Mouse (Mus musculus): ENCODE measurements around the gene Slc30a1. TPM values are rescaled to one million over a fixed set of nuclear protein-coding genes. Genes with fewer than 3 reads are reported as not detected.

Slc30a1 gene
- total RNA-seq, 2 experiments from 2014 or later: 20.3 to 21.2 TPM

DNA sequence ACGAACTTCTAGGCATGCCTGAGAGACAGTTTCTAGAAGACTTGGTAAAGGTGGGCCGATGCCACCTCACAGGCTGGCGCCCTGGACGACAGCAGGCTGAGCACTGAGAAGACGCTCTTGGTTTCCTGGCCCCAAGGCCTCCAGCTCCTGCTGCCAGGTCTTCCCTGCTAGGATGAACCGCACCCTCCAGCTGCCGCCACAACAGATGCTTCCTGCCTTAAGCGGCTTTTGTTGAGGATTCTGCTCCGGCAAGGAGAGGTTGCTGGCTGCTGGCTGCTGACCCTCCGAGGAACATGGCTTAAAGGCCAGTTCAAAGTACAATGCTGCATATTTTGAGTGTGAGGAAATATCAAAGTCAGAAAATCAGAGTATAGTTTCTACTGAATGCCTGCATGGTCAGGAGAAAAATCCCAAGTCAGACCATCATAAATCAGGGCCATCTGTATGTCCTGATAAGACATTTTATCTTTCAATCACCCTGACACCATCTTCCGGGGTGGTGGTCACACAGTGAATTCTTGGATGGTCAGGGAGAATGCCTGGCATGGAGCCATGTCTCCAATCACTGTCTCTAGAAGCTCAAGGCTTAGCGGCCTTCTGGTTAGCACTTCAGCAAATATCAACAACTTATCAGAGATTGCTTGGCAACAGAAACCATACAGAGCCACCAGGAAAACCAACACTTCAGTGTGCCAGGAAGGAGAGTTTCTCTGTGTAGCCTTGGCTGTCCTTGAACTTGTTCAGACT lies 9.6 kb upstream of the Slc30a1 start:
- peak; percentile 39 to 58 for DNase-seq

DNA sequence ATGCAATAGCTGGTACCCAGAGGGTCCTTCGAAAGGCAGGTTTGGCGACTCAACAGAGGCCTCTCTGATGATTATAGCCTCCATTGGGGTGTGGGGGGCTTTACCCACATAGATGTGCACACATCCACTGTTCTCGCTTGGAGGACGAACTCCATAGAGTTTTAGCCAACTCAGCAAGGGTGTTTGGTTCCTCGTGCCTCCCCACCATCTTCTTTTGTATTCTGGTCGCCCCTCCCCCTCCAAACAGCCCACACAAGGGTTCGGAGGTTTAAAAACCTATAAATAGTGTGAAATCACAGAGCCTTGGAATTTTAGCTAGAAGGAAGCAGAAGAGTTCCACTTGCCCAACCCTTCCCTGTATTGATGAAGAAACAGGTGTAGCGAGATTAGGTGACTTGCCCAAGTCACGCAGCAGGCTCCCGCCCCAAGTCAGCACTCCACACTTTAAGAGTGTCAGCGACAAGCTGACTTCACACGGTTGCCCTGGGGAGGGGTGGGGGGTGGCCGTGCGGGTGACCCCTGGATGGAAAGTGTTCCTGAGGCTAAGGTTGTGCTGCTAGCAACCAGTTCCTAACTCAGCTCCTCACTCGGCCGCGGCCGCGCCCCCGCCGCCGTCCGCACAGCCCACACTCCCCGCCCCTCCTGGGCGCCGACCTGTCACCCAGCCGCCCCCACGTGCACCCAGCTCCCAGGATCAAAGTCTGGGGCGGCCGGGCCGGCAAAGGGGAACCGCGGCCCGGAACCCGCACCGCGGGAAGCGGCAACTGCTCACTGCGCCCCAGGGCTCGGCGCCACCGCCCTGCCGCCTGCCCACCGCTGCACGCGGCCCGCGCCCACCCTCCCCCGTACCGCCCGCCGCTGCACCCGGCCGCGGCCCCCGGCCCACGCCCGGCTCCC lies 682 bp upstream of the Slc30a1 start:
- DNase-seq: peak; percentile 72 to 79

DNA sequence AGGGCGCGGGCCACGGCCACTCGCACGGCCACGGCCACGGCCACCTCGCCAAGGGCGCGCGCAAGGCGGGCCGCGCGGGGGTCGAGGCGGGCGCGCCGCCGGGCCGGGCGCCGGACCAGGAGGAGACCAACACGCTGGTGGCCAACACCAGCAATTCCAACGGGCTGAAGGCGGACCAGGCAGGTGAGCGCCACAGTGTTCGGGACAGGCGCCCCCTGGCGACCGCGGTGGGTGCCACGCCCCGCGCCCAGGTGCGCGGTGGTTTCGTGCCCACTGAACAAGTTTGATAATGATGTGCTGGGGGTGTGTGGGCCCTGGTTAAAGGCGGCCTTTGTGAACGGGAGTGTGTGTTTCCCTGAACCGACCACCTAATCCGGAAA lies 854 bp downstream of the Slc30a1 start:
- DNase-seq: peak; percentile 86 to 90

DNA sequence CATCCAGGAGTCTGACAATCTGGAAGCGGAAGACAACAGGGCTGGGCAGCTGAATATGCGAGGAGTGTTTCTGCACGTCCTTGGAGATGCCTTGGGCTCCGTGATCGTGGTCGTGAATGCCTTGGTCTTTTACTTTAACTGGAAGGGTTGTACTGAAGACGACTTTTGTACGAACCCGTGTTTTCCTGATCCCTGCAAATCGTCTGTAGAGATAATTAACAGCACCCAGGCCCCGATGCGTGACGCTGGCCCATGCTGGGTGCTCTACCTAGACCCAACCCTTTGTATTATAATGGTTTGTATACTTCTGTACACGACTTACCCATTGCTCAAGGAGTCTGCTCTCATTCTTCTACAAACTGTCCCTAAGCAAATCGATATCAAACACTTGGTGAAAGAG lies 2.3 kb downstream of the Slc30a1 start:
- DNase-seq: no peak

DNA sequence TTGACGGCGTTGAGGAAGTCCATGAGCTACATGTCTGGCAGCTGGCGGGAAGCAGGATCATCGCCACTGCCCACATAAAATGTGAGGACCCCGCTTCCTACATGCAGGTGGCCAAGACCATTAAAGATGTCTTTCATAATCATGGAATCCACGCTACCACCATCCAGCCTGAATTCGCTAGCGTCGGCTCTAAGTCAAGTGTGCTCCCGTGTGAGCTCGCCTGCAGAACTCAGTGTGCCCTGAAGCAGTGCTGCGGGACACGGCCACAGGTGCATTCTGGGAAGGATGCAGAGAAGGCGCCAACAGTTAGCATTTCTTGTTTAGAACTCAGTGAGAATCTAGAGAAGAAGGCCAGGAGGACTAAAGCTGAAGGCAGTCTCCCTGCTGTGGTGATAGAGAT lies 2.7 kb downstream of the Slc30a1 start:
- DNase-seq: no peak

DNA sequence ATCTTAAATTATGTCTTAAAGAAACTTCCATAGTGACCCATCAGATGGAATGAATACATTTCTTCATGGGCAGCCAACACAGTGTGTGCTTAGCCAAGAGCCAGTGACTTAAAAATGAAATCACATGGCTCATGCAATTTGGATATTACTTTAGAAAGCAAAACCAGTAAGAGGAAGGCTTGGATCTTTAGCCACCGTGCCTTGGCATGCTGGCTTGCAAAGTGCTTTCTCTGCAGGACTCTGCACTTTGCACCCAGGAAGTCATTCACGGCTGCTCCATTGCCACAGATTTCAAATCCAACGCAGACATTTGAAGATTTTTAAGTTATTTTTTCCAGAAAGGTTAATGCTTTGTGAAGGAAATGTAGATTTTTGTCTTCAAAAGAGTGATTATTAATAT lies 4.1 kb downstream of the Slc30a1 start:
- peak in 1 of 2 experiments; percentile 25 for DNase-seq

DNA sequence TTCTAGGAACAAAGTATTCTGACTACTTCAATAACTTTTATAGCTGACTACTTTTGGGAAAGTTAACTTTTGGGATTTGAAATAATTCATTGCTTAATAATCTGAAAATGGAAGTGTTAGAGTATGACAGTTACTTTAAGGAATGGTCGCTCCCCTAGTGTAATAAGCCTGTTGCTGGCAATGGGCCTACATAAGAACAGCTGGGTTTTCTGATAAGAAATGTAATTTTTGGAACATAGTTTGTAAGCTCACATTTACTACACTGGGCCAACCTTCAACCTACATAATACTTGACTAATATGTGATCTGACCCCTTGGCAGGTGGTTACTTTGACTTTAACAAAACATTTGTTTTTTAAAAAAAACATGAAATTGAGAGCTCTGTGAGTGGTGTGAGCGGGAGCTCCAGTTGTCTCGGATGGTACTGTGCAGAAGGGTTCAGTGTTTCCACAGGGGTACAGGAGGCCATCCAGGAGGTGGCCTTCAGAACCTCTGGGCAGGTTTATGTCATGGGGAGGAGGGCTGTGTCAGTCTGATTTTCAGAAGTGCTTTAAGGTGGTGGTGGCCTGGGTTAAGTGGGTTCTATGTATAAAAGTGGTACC lies 4.6 kb downstream of the Slc30a1 start:
- no peak for DNase-seq

DNA sequence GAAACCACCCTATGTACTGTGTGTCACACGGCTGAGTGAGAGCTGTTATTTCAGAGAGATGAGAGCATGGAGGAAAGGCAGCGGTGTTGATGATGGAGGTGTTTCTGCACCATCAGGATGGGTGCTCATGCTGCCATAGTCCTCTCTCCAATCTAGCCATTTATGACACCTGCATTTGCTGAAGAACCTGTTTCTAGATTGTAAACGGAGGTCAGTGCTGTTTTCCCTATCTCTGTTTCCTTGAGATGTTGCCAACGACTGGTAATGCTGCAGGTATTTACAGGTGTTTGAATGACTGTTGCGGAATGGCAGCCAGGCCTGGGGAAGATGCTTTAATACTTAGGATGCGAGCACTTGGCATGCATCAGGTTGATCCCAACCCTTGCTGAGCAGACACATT lies 8.1 kb downstream of the Slc30a1 start:
- no peak for DNase-seq

DNA sequence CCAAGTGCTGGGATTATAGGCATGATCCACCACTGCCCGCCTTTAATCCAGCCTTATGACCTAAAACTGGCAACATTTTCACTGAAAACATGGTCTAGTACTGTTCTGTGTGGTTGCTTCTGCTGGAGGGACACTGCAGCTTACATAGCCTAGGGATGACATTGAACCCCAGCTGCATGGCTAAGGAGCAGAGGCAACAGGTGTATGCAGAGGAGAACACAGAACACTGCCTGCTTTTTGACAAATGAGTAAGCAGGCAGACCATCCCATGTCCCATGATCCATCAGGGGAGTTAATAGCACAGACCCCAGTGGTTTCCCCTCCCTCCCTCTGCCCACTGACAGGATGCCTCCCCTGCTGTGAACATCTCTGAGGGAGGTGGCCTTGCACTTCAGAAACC lies 9.0 kb downstream of the Slc30a1 start:
- no peak for DNase-seq

DNA sequence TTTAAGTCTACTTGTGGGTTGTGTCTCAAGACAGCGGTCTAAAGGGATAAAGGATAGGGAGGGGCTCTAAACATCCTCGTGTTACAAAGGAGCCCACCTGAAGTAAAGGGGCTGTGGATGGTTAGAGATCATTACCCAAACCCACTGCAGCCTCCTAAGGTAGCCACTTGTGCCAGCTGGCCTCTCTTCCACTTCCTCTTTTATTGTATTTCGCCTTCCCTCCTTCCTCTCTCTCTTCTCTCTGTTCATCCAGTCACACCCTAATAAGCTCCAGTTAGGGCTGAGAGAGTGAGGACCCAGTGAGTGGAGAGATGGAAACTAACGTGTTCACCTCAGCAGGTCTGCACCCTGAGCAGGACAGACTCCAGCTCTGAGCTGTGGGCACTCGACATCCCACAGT lies 10.3 kb downstream of the Slc30a1 start:
- no peak for DNase-seq

DNA sequence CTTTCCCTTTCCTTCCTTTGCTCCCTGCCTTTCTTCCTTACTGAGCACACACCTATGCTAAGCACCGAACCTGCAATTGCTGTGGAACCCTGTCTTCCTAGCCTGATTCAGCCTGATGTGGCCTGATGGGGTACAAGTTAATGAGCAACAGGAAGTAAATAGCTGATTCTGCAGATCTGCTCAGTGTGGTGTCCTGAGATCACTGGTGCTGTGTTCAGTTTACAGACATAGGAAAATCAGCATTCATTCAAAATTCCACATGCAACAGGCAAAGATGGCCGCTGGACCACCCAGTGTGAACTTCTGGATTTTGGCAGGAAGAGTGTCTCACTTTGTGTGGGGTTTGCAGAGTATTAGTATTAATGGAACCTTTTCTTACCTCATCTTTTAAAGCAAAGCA lies 12.8 kb downstream of the Slc30a1 start:
- DNase-seq: no peak

DNA sequence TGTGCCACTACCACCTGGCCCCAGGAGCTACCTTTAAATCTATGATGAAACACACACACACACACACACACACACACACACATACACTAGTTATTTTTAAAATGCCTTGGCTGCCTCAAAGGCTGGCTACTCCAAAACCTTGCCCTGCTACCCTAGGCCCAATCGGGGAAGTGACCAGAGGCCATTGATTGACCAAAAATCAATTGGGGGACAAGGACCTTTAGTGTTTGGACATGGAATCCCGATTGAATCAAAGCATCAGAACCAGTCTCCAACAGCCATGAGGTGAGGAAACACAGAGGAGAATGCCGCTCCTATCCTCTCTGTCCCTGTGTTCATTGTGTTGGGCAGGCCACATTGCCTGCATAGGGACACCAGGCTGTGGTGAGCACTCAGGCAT lies 15.1 kb downstream of the Slc30a1 start:
- DNase-seq: no peak

DNA sequence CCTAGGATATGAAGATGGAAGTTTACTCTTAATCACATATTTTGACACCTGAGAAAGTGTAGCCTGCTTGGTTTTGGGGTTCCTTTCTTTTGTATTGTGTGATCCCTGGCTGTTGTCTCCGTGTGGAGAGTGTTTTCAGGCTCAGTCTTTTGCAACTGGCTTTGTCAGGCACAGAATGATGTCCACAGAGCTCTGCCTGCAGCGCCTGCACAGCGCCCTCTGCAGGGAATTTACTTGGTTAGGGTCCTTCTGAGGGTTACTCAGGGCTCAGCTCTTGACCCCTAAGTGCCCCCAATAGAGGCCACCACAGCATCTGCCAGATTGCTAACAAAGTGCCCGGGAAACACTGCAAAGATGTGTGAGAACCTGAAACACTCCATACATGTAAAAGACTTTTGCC lies 18.9 kb downstream of the Slc30a1 start:
- no peak for DNase-seq

DNA sequence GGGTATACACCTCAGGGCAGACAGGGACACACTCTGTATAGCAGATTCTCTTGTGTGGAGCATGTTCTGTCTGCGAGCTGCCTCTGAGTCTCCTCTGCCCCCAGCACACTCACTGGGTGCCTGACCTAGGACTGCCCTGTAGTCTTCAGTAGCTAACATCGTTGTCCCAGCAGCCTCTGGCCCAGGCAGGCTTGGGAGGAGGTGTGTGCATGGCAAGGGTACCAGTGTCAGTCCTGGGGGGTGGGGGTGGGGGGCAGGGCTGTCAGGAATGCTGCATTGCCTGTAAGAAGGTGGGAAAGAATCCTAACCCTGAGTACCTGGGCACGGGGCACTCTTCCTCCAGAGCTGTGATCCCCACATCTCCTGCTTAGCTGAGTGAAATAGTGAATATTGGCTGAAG lies 20.1 kb downstream of the Slc30a1 start:
- no peak for DNase-seq

DNA sequence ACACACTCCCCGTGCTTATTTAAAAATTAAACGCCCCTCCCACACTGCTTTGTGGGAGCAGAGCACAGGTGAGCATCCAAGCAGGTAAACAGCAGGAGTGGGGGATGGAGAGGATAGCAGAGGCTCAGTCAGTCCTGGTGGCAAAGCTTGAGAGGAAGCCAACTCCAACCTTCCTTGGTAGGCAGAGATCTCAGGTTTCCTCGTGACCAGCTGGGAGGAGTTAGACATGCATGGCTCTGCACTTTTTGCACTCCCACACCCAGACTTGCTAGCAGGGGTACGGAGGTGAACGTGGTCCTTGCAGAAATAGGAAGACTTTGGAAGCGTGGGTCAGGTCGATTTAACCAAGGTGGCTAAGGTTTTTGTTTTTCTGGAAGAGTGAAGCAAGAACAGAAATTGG lies 21.8 kb downstream of the Slc30a1 start:
- DNase-seq: no peak

DNA sequence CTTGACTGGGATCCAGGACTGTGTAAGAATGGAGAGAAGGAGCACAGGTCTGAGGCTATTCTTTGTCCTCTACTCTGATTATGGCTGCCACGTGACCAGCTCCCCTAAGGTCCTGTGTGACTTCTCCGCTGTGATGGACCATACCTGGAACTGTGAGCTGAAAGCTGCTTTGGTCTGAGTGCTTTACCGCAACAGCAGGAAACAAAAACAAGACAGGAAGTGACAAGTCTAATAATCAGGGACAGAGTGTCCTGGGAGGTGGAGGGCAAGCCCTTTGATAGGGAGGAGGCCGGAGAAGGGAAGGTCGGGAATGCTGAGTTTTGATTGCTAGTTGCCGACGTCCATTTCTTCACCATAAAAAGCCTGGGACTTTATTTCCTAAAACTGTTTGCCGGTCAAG lies 22.5 kb downstream of the Slc30a1 start:
- DNase-seq: no peak

DNA sequence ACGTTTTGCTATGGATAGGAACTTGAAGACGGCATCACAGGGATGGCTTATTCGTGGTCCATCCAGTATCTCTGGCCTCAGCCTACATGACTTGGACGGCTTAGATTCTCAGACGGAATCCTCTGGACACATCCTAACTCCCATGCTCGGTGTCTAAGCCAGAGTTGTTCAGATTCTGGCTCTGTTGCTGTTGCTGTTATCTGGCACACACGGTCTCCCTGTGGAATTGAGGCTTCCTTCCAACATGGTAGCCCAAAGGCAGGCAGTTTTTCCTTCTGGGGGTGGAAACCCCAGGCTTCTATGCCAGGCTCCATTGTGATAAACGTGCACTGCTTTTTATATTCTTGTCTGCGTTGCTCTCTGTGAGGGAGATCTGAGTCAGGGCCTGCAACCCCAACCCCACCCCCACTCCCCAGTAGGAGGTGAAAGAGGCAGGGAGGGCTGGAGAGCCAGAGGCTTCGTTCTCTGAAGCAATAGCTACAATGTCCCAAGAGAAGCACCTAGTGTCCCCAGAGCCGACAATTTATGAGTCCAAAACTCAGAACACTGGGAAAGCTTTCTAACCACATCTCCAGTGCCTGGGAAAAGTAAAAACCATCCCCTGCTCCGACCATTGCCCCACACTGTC lies 23.4 kb downstream of the Slc30a1 start:
- DNase-seq: no peak

DNA sequence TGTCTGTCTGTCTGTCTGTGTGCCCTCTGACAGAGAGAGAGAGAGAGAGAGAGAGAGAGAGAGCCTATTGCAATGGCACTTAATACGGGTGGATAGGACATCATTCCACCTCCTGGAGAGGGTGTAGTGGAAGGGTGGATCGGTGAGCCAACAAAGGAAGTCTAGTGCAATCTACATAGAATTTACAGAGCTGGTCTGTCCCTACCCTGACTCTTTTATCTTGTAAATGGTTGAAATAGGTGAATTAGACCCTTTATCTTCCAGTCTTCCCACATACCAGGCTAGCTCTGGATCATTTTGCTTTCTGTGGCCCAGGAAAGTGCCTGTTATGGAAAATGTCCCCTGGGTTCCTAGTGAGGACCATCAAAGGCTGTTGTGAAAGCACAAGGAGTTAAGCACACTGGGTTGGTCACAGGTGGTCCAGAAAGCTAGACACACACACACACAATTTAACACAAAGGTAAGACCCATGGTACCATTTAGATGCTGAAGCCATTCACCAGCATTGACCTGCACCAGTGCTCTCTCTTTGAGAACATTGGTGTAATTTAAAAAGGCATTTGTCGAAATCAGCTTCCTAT lies 24.0 kb downstream of the Slc30a1 start:
- DNase-seq: no peak

DNA sequence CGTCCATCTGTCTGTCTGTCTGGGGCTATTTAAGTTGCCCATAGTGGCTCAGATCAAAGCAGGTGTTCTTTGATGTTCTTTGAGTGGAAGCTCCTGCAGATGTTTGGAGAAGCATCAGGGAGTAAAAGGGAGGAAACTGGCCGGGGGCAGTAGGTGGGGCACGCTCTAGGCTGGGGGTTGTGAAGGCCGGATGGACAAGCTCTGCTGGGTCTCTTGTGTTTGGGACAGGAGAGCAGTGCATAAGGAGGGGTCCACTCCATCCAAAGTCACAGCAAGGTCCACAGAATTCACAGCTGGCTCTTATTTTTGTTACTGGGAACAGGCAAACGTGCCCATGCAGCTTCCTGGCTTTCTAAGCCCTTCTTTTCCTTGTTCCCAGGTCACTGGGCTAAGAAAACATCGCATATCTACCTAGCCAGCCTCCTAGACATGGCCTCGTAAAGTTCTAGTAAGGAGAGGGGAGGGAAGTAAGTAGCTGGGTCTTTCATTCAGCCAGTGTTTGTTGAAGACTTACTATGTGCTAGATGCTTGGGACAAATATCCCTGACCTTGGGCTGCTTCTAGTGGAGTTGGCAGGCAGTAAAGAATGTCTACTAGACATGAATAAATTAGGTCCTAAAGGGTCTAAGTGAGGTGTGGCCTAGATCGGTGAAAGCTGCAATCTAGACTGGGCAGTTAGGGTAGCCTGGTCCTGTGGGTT lies 25.9 kb downstream of the Slc30a1 start:
- DNase-seq: no peak

DNA sequence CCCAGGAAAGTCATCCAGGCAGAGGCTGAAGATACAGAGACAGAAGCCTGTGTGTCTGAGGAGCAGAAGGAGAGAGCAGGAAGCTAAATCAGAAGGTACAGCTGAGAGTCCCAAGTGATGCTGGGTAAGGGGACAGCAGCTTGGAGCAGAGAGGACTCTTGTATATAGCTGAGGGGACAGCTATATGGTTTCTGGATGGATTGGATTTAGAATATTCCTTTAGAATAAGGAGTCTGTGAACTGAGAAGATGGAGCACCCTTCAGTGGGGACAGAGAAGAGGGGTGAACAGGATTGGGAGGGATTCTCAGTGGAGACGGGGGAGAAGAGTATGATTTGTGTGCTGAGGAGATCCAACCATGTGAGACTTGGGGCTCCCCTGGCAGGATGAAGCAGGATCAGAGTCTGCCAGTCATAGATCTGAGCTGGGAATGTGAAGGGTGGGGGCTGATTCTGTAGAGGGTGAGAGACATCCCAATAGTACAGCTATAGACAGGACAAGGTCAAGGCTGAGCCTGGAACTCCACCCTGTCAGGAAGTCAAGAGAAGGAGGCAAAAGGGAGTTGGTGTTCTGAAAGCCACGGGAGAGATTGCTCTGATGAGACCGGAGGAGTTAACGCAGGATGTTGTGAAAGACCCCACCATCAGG lies 26.5 kb downstream of the Slc30a1 start:
- no peak for DNase-seq

DNA sequence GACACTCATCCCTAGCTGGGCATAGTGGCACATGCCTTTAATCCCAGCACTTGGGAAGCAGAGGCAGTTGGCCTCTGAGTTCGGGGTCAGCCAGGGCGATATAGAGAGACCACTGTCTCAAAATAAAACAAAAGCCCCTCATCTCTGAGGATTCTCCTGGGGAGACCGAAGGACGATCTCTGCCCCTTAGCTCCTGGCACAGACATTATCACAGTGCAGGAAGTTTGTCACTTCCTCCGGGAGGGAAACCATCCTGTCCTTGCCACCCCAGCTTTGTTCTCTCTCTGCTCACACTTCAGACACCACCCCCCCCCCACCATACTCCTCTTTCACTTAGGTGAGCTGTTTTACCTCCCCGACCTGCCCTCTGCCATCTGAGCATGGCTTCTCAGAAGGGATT lies 37.1 kb downstream of the Slc30a1 start:
- peak in 1 of 2 experiments; percentile 8 for DNase-seq
